Mouse (Mus musculus) liver, embryonic 14.5 days (tissue): Measurements from ENCODE around the gene Wrap53. TPM values are rescaled to one million over a fixed set of nuclear protein-coding genes. Genes with fewer than 3 reads are reported as not detected.
"Not testable (repeated sequence)": the region's sequence is repeated elsewhere in the genome, so short reads cannot be mapped to it uniquely, and the experiment has no call there.

ENCODE experiments used
- ATAC-seq: fragments of 200-750 bp; cut with Nextera tagmentation; 2 replicates; pipeline ENCODE4 v1.8.0; 2017; ENCODE audit warnings: moderate number of reproducible peaks, mild to moderate bottlenecking, moderate library complexity; ENCODE audit not compliant: insufficient read depth
- DNase-seq, 3 experiments: peaks; one replicate each; pipeline ENCODE4 v3.0.0-alpha.2; 2012 to 2013; ENCODE audit warnings: low read depth in 3 of 3, low spot score in 3 of 3
- H3K27ac ChIP-seq: fragments of 300-500 bp; sonication (generic); 2 replicates; pipeline ENCODE4 v1.5.1; 2014; ENCODE audit warnings: moderate library complexity, mild to moderate bottlenecking, control low read depth, inconsistent platforms
- H3K27me3 ChIP-seq: fragments of 300-500 bp; sonication (generic); 2 replicates; pipeline ENCODE4 v1.6.1; 2014; ENCODE audit warnings: mild to moderate bottlenecking, low read length, moderate library complexity; ENCODE audit not compliant: control insufficient read depth, insufficient read depth
- H3K36me3 ChIP-seq: fragments of 300-500 bp; sonication (generic); replicated peaks from 2 replicates; pipeline ENCODE4 v1.6.1; 2014; ENCODE audit warnings: low read depth; ENCODE audit not compliant: control insufficient read depth, insufficient read depth
- H3K4me1 ChIP-seq, 2 experiments: fragments of 200-500 bp in 1 of 2; fragments of 300-500 bp in 1 of 2; sonication (generic) in 1 of 2; replicated peaks; 2 replicates each; pipeline ENCODE4 v1.6.1; 2012 to 2014; ENCODE audit warnings: antibody characterized with exemption in 1 of 2, inconsistent platforms in 1 of 2, low read length in 1 of 2; ENCODE audit not compliant: control insufficient read depth in 2 of 2, insufficient read depth in 2 of 2
- H3K4me2 ChIP-seq: fragments of 300-500 bp; sonication (generic); 2 replicates; pipeline ENCODE4 v1.6.1; 2014; ENCODE audit warnings: low read depth, mild to moderate bottlenecking, control low read depth, moderate library complexity
- H3K4me3 ChIP-seq, 2 experiments: fragments of 200-500 bp in 1 of 2; fragments of 300-500 bp in 1 of 2; sonication (generic) in 1 of 2; 2 replicates each; pipeline ENCODE4 v1.5.1; 2012 to 2014; ENCODE audit warnings: low read depth in 2 of 2, low read length in 2 of 2, mild to moderate bottlenecking in 2 of 2, control low read depth in 1 of 2, inconsistent platforms in 1 of 2, moderate library complexity in 1 of 2; ENCODE audit not compliant: insufficient read depth in 1 of 2
- H3K9ac ChIP-seq: fragments of 300-500 bp; sonication (generic); replicated peaks from 2 replicates; pipeline ENCODE4 v1.6.1; 2014; ENCODE audit warnings: mild to moderate bottlenecking, control low read depth, moderate library complexity
- H3K9me3 ChIP-seq: fragments of 300-500 bp; sonication (generic); 2 replicates; pipeline ENCODE4 v1.6.1; 2016; ENCODE audit warnings: low read length, mixed read lengths; ENCODE audit not compliant: control insufficient read depth
- CTCF ChIP-seq: IDR thresholded peaks from 2 replicates; pipeline ENCODE4 v1.5.1; 2016; ENCODE audit warnings: antibody characterized with exemption, low read depth, control low read depth
- EP300 ChIP-seq: IDR thresholded peaks from 2 replicates; pipeline ENCODE4 v1.6.1; 2016; ENCODE audit warnings: antibody characterized with exemption, low read depth
- WGBS: fragments of 180-500 bp; shearing (Covaris S2); extraction: QIAGEN DNeasy Blood & Tissue Kit; methylation state at CpG from one replicate; pipeline ENCODE4 v1.1.7; 2014; ENCODE audit not compliant: insufficient replicate concordance; 5-methylcytosine and 5-hydroxymethylcytosine counted together
- polyA plus RNA-seq, 2 experiments: library from polyadenylated mRNA; depleted of rRNA in 1 of 2; stranded (reverse) in 1 of 2; unstranded in 1 of 2; fragments of >200 nt; fragmentation: Nextera tagmentation in 1 of 2; extraction: Ambion mirVana in 1 of 2; gene quantifications; 2 replicates each; pipeline versions ENCODE4 v1.2.1 to v1.2.3; 2012 to 2014

The Wrap53 gene
- polyA plus RNA-seq (2012; rRNA removed): 10.8 and 12.7 TPM in 2 replicates
- polyA plus RNA-seq (2014; fragmentation: Nextera tagmentation; extraction: Ambion mirVana): 14.8 and 16.1 TPM in 2 replicates

GRCm38 (mm10) chr11:69580091-69580514 is at the start of gene Wrap53, which contains the start of gene Trp53:
Gene Wrap53, minus strand, starts transcription at chr11:69580255.
Gene Trp53, plus strand, starts transcription at chr11:69580359.
- peak; percentile 53 for ATAC-seq

GRCm38 (mm10) chr11:69629802-69630201 is 49.7 kb upstream of the Wrap53 start:
- 61% methylated on average over 1 of the region's 1 CpGs for WGBS
- Histone ChIP-seq H3K27ac (no peak overlapping the region), H3K36me3 (no peaks in the 10 kb centered on the region; the same call in 1 of the 2 replicates), H3K4me1 (peaks cover 11 to 12% of the 10 kb centered on the region in 2 experiments), H3K9me3 (no peaks in the 10 kb centered on the region), H3K4me3 (no peak overlapping the region), H3K27me3 (no peaks in the 10 kb centered on the region), H3K9ac (no peak overlapping the region), H3K4me2 (no peak overlapping the region)
- ATAC-seq: no peak
- no peak for DNase-seq
- no peak for TF ChIP-seq EP300
- TF ChIP-seq CTCF: peak; percentile 74

More at GRCm38 (mm10) chr11:69580091-69580514, at the start of gene Wrap53, which contains the start of gene Trp53:
- Histone ChIP-seq H3K9me3 (no peaks in the 10 kb centered on the region), H3K4me3 (peak within 1 kb of the TSS; percentile 89 to 100), H3K9ac (peak within 1 kb of the TSS; percentile 94), H3K27me3 (no peaks in the 10 kb centered on the region), H3K4me2 (peak within 1 kb of the TSS; percentile 89), H3K36me3 (peaks cover 8% of the 10 kb centered on the region), H3K27ac (peak within 1 kb of the TSS; percentile 97), H3K4me1 (peaks cover 43 to 57% of the 10 kb centered on the region in 2 experiments)
- TF ChIP-seq EP300 (no peak), CTCF (peak; percentile 28; the same call in 1 of the 2 replicates)
- WGBS: 0% methylated on average over 13 of the region's 13 CpGs
- DNase-seq: peak; percentile 88 to 94 (median 89)

DNA sequence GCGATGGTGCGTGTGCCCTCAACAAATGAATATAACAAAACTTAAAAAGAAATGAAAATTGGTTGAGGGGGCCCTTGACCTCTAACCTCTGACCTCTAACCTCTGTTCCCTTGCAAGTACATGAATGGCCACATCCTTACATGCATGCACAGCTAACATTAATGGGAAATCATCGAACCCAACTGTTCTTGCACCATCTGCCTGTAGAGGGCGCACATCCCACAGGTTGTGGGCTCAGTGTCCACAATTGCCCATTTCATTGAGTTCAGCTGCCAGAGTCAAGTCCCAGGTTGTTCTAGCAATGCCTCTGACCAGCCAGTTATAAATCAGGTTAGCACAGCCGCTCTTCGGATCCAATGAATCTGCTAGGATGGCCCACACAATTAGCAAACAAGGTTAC is 48.2 kb upstream of the Wrap53 start:
- Histone ChIP-seq H3K9me3 (no peaks in the 10 kb centered on the region), H3K27me3 (no peaks in the 10 kb centered on the region), H3K4me3 (no peak overlapping the region), H3K27ac (no peak overlapping the region), H3K4me2 (no peak overlapping the region), H3K9ac (no peak overlapping the region), H3K4me1 (peaks cover 3 to 5% of the 10 kb centered on the region in 2 experiments; a peak in 3 of 4 replicates), H3K36me3 (no peaks in the 10 kb centered on the region)
- ATAC-seq (no peak), DNase-seq (peak; percentile 62 to 74 (median 70))
- TF ChIP-seq CTCF (peak; percentile 99), EP300 (no peak)
- WGBS: 29% methylated on average over 6 of the region's 6 CpGs

- not testable (repeated sequence) for H3K4me3 ChIP-seq, DNase-seq, H3K36me3 ChIP-seq, H3K4me2 ChIP-seq, H3K27me3 ChIP-seq, H3K9me3 ChIP-seq, ATAC-seq, H3K27ac ChIP-seq, H3K9ac ChIP-seq
- 67% methylated on average over 2 of the region's 2 CpGs for WGBS
- H3K4me1 ChIP-seq: peaks cover 16 to 23% of the 10 kb centered on the region in 2 experiments
Measured at GRCm38 (mm10) chr11:69624339-69624738, 44.3 kb upstream of the Wrap53 start.

- Histone ChIP-seq H3K4me1 (peaks cover 16 to 28% of the 10 kb centered on the region in 2 experiments), H3K4me2 (peak overlapping the region; percentile 84), H3K27ac (no peak overlapping the region), H3K36me3 (no peaks in the 10 kb centered on the region), H3K9me3 (no peaks in the 10 kb centered on the region), H3K27me3 (no peaks in the 10 kb centered on the region), H3K9ac (no peak overlapping the region), H3K4me3 (no peak overlapping the region)
- 69% methylated on average over 4 of the region's 4 CpGs for WGBS
- no peak for ATAC-seq
- no peak for TF ChIP-seq CTCF
- TF ChIP-seq EP300: no peak
- no peak for DNase-seq
Measured at GRCm38 (mm10) chr11:69623006-69623405, 43.0 kb upstream of the Wrap53 start.
